Mouse (Mus musculus) spleen, adult 10 weeks (tissue): ENCODE data around the gene Rps25. TPM values are rescaled to one million over a fixed set of nuclear protein-coding genes. Genes with fewer than 3 reads are reported as not detected.

Source experiments
- polyA plus RNA-seq: library from polyadenylated mRNA; stranded (reverse); fragments of 350-450 nt; fragmentation: Illumina TruSeq; extraction: RNeasy Lipid Tissue Mini Kit (QIAGEN cat#74804); gene quantifications from one replicate; pipeline ENCODE4 v1.2.3, GENCODE M21; 2015; ENCODE audit warnings: low replicate concordance; ENCODE audit not compliant: insufficient read depth

Gene Rps25
- polyA plus RNA-seq, result 4,145 TPM

DNA sequence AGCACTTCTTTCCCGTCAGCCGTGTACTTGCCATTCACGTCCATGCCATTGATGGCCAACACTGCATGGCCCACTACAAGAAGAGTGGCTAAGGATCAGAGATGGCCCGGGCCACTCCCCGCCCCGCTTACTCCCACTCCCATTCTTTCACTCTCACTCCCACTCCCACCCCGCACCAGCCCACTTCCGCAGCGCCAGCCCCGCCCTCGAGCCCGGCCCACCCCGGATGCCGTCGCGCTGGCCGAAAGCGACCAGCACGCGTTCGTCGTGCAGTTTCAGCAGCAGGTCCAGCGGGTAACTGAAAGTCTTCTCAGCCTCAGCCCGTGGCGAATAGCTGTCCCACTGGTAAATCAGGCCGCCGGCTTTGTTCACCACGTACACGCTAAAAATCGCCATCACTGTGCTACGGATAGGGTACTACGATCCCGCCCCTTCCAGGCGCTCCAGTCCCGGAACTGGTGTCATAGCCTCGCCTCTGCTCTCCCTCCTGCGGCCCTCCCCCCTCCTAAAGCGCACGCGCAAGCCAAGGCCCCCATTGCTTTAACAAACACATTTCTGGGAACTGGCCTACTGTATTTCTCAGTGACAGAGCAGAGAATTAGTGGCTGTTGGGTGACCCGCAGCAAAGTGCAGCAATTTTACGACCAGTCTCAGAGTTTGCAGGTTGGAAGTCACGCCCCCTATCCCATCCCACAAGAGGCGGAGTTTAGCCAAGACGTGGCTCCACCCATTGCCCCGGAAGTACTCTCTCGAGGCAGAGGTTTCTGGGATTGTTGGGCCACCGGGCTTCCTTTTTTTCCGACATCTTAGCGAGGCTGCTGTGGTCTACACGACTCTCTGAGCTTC is at the start of gene Rps25, which contains the start of gene Trappc4:
TSS of gene Rps25 (plus strand) at position 234 of the 846 bp plus-strand sequence.
TSS of gene Trappc4 (minus strand) at position 695 of the 846 bp plus-strand sequence.

DNA sequence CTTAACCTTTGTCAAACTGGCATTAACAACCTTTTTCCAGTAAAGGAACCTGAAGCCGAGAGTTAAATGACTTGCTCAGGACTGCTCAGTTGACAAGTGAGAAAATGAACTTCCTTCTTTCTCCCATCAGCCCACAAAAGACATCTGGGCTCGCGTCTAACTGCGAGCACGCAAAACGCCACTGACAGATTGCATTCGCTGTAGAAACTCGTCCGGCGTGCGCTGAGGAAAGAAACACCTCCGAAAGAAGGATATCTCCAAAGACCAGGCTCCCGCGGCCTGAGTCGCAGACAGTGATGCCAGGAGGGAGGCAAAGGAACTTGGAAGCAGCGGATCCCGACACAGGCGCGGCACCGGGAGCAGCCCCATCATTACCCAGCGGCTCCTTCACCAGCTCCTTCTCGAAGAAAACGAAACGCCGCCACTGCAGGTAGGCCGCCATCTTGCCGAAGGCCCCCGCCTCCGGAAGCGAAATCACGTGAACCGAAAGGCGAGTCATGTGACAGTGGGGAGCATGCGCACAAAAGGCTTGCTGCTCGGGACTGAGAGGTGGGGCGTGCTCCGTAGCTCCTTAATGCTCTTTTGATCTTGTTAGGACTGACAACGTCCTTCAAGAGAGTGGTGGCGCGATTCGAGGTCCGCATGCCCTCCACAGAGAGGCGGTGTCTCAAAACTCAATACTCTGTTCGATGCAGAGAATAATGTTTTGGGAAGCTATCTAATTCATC is 45.6 kb upstream of the Rps25 start, which contains the start of gene Vps11:
TSS of gene Vps11 (minus strand) at position 481 of the 728 bp plus-strand sequence.

DNA sequence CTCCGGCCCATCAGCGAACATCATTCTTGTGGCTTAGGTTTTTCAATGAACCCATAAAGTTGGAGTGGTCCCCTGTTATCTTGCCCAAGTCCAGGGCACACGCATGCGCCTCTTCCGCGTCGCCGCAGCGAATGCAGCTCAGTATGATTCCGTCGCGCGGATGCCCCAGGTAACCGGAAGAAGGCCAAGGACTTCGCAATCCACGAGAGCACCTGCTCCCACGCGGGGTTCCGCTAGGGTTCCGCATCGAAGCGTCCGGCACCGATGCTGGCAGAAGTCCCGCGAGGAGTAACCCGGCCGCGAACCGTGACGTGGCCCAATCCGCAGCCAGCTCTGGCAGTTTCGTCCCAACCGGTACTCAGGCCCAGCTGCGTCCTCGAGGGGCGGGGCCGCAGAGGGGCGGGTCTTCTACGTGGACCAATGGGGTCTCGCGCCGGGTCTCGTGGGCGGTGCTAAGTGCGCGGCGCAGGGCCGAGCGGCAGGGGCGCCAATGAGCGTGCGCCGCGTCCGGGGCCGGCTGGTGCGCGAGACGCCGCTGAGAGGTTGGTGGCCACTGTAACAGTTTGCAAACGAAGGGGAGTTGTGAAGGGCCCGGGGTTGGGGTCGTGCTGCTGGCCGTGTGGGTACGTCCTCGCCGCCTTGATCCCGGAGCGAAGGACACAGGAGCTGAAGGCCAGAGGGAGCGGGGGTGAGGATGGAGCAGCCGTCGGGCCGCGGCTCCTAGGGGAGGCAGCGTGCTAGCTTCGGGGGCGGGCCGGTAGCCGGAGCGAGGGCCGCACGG is 27.7 kb upstream of the Rps25 start, which contains the start of gene Hyou1:
TSS of gene Hyou1 (plus strand) at position 437 of the 781 bp plus-strand sequence.

DNA sequence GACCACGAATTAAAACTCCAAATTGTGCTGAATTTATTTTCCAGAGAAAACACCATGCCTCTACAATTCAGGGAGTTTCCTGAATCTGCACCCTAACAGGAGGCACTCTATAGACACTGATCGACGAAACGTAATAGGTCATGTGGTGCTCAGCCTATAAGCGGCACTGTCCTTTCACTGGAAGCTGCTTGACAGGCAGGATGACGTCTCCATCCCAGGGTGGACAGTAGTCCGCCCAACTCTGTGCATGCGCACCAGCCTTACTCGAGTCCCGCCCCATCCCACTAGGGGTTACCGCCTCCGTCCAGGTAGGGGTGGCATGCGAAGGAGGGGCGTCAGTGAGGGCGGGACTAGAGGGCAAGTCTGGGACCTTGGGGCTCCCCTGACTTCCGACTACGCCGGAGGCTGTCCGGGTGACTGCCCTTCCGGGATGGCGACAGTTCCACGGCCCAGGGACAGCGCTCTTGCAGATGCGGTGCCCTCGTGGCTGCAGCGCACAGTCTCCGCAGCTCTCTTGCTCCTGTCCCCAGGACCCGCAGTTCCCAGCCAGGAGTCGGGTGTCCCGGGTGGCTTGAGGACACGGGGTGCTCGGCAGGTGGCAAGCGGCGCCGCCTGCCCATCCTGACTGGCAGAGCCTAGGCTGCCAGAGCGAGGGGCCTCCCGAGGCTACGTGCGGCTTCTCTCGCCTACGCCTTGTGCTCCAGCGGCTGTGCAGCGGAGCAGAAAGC is 10.1 kb upstream of the Rps25 start, which contains the start of gene Slc37a4:
TSS of gene Slc37a4 (plus strand) at position 169 of the 728 bp plus-strand sequence.

DNA sequence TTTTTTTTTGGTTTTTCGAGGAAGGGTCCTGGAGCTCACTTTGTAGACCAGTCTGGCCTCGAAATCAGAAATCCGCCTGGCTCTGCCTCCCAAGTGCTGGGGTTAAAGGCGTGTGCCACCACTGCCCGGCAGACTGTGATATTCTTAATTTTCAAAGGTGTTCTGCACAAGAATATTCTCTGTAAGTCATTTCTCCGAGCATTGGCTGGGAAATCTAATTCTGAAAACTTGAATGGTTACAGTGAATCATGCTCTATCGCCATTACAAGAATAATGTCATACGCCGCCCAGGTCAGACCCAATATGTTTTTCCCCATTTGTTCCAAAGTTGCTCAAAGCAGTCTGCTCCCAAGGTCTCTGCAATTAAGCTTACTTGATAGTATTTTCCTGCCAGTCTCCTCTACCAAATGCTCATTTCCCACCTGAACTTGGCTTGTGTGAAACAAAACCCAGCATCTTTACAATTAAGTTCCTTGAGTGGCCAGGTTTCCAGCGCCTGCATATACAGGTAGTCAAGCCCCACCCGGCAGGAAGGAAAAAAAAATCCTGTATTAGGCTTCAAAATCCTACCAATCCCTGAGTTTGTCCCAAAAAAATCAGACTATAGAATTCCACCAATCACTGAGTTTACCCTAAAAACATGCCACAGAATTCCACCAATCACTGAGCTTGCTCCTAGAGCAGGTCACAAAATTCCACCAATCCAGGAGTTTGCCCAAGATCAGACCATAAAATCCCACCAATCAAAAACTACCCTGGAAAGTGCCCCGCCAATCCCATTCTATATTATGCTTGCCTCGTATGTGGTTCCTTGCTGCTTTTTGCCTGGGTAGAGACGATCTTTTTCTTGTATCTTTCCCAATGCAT is 11.8 kb downstream of the Rps25 start, which contains the start of gene Ccdc84:
TSS of gene Ccdc84 (minus strand) at position 51 of the 867 bp plus-strand sequence.

DNA sequence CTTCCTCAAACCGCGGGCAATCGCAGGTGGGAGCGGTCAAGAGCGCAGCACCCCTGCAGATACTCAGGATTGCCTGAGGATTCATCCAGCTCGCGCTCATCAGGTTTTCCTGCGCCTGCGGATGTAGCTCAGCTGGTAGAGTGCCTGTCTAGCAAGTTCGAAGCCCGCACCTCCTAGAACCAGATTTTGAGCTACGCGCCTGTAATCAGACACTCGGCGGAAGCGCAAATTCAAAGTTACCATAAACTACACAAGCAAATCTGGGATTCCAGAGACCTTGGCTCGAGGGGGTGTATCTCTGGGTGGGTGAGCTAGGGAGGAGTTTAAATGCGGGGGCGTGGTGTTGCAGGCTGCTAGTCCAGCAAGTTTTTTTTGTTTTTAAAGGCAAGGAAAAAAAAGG is 34.0 kb downstream of the Rps25 start, which contains the start of gene Foxr1:
TSS of gene Foxr1 (minus strand) at position 176 of the 400 bp plus-strand sequence.

DNA sequence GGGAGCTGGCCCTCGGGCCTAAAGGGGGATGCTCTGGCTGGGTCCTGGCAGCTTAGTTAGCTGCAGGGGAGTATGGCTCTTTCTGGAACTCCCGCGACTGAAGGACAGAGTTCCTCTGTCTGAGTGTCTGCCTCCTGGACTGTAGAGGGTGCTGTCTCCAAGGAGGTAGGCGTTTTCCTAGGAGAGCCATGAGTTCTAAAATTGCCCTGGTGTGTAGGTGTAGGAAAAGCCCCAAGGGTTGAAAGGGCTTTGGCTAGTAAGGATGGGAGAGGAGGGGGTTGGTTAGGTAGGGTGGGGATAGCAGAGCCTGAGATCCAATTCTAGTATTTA is 47.9 kb downstream of the Rps25 start, which contains the start of gene Upk2:
TSS of gene Upk2 (minus strand) at position 86 of the 330 bp plus-strand sequence.

Other genes starting within 250 kb of the Rps25 start
- gene Cbl, start 173.1 kb upstream of the Rps25 start, polyA plus RNA-seq, result 112 TPM
- gene Ccdc153, start 166.5 kb upstream of the Rps25 start, polyA plus RNA-seq, result not detected
- gene Pdzd3, start 155.7 kb upstream of the Rps25 start, polyA plus RNA-seq, result 0.10 TPM
- 2.2 TPM for gene Nlrx1, start 138.5 kb upstream of the Rps25 start, polyA plus RNA-seq
- gene Abcg4, start 118.5 kb upstream of the Rps25 start, polyA plus RNA-seq, result 1.8 TPM
- gene Hinfp, start 101.5 kb upstream of the Rps25 start, polyA plus RNA-seq, result 40.4 TPM
- gene C2cd2l, start 86.9 kb upstream of the Rps25 start, polyA plus RNA-seq, result 5.9 TPM
- 16.7 TPM for gene Dpagt1, start 81.1 kb upstream of the Rps25 start, polyA plus RNA-seq
- 18.5 TPM for gene H2afx, start 72.4 kb upstream of the Rps25 start, polyA plus RNA-seq
- 79.9 TPM for gene Hmbs, start 62.9 kb upstream of the Rps25 start, polyA plus RNA-seq
- gene Vps11, start 45.5 kb upstream of the Rps25 start, polyA plus RNA-seq, result 50.6 TPM
- 55.2 TPM for gene Hyou1, start 27.6 kb upstream of the Rps25 start, polyA plus RNA-seq
- gene Slc37a4, start 10.3 kb upstream of the Rps25 start, polyA plus RNA-seq, result 15.4 TPM
- gene Trappc4, start 461 bp downstream of the Rps25 start, polyA plus RNA-seq, result 70.1 TPM
- 54.6 TPM for gene Ccdc84, start 11.4 kb downstream of the Rps25 start, polyA plus RNA-seq
- gene Foxr1, start 34.0 kb downstream of the Rps25 start, polyA plus RNA-seq, result 0.65 TPM
- gene Upk2, start 47.8 kb downstream of the Rps25 start, polyA plus RNA-seq, result not detected
- gene Bcl9l, start 75.7 kb downstream of the Rps25 start, polyA plus RNA-seq, result 6.5 TPM
- 193 TPM for gene Cxcr5, start 154.7 kb downstream of the Rps25 start, polyA plus RNA-seq
- 235 TPM for gene Ddx6, start 197.8 kb downstream of the Rps25 start, polyA plus RNA-seq